Mouse (Mus musculus): ENCODE measurements around the gene Samd14.
"Not testable (repeated sequence)": the region's sequence is repeated elsewhere in the genome, so short reads cannot be mapped to it uniquely, and the experiment has no call there.

Gene Samd14

DNA sequence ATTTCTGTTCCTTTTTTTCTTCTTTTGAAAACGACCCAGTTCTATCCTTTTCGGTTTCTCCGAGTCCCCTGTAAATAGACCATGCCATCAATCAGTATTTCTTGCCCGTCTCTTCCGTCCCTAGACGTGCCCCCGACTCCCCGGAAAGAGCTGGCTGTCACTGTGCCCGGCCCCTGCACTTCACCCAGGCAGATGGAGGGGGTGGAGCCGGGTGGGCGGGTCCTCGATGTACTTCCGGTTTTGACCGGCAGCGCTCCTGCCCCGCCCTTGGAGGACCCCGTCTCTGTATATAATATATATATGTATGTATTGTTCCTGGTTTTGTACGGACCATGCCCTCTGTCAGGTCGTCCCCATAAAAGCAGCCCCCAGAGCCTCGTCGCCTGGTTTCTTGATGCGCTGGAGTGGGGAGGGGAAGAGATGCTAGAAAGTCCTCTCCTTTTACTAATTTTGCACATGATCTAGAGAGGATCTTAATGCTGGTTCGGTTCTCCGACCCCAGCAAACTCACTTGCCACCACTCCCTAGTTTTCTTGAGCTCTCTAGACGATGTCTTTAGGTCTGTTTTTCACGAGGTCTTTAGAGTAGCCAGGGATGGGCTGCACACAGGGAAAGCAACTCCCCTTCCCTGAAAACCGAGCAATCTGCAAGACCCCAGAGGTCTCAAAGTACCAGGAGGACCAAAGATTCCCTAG lies 3.0 kb upstream of the Samd14 start:
- ATAC-seq (ENCODE audit: low TSS enrichment): 0 out of 2 replicates have a peak, but pooled peaks have one; percentile 17

DNA sequence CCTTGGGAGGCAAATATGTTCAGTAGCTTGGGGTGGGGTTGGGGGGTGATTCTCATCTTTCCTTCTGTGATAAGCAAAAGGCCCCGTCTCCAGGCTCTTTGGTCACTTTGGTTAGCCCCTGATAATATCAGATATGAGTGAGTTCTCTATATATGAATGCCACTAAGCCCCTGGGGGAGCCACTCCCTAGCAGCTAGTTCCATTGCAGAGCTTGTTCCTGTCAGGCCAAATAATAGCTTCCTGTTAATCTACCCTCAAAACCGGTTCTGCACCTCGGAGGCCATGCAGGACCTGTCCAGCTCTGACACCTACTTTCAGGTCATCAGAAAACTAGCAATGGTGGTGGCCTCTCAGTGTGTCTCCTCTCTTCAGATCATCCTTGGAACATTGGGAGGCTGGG lies 2.3 kb upstream of the Samd14 start:
- ATAC-seq (ENCODE audit: low TSS enrichment): no peak

DNA sequence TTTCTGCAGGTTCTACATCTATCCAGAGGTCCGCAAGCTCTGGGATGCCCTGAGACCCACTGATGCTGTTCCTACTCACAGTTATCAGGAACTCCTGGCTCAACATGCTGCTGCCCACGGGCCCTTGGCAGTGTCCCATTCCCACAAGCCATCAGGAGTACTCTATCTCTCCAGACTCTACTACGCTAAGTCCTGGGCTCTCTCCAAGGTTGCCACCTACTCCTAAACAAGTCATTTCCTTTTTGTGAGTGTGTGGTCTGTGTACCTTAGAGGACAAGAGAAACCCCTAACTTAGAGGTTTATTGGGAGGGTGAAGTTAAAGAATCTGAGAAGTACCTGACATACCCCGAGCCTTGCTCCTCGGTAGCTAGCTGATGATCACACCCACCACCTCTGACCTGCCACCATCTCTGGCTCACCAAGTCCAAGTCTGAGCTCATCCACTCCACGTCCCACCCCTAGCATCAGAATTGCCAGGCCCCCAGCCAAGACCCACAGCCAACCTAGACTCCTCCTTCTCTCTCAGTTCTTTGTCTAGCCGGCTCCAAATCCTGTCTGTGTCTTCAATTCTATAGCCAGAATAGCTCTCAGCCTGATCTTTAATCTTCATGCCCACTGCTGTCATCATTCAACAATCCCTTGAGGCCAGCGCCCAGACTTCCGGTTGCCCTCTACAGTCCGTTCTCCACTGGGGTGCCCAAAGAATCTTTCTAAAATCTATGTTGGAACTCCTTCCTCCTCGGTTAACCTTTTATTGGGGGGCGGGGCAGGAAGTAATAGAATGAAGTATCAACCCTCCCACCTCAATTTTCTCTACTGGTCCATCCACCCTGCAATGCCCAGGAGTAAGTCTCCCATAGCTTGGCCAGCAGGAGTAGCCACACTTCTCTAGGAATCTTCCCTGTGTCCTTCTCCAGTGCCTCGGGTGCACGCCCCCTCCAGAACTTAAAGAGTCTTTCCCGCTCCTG lies 734 bp upstream of the Samd14 start:
- ATAC-seq (ENCODE audit: low TSS enrichment): no peak

DNA sequence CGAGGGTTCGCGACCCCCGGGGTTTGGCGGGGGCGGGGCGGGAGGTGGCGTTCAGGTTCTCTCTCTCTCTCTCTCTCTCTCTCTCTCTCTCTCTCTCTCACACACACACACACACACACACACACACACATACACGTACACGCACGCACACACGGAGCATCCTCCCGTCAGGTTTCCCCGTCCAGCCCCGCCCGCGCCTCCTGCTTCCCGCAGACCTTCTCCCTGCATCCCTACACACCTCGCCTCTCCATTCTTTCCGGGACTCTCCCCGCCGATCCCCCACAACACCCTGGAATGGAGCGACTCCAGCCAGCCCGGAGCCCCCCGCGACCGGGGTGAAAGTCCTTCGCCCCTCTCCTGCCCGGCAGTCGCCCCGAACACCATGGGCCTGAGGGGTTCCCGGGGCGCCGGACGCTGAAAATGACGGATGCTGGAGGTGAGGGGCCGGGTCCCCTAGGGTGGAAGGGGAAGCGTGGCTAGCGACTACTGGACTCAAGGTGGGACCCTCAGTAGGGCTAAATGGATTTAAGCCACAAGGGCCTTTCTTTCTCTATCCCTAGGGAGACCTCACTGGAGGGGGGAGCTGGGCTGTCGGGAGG lies 561 bp downstream of the Samd14 start:
- ATAC-seq (ENCODE audit: low TSS enrichment): 0 out of 2 replicates have a peak, but pooled peaks have one; percentile 24

DNA sequence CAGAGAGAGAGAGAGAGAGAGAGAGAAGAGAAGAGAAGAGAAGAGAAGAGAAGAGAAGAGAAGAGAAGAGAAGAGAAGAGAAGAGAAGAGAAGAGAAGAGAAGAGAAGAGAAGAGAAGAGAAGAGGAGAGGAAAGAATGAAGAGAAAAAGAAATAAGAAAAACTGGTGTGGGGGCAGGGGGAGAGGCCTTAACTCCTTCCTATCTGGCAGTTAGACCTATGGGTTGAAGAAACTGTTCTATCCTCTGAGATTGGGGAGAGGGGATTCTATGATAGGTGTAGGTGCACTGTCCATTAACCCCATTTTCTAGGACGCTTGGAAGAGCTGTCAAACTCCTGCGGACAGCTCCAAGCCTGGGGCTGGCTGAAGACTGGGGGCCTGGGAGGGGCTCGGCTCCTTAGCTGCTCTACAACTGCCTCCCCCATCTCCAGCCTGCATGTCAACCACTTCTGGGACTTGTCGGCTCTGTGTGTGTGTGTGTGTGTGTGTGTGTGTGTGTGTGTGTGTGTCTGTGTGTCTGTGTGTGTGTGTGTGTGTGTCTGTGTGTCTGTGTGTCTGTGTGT lies 1.2 kb downstream of the Samd14 start:
- ATAC-seq (ENCODE audit: low TSS enrichment): not testable (repeated sequence)

DNA sequence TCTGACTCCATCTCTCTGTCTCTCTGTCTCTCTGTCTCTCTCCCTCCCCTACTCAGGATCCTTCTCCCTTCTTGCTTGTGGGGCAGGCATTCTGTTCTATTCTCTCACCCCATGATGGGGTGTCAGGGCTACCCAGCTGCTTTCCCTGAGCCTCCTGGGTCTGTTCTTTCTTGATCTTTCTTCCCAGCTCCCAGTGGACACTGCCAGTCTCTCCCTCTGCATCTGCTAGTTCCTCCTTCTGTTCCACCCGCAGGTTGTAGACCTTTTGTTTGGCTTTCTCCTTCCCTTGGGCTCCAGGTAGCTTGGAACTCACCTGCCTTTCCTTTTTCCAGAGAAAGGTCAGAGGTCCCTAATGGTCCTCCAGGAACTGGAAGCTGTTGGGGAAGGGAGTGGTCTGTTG lies 1.7 kb downstream of the Samd14 start:
- no peak for ATAC-seq (ENCODE audit: low TSS enrichment)

DNA sequence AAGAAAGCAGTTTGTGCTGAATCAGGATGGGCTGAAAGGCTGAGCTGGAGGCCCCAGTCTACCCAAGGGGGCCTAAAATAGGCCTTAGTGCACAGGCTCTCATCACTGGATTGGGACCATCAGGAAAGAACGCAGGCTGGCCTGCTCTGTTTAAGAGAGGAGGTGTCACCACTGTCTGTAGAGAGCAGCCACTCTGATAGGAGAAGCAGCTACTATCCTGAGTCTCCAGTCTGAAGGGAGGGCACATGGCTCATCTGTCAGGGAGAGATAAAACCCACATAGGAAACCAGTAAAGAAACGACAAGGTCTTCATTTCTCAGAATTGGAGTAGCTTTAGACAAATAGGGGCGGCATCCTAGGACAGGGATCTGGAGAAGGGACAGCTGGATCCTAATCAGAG lies 2.4 kb downstream of the Samd14 start:
- ATAC-seq (ENCODE audit: low TSS enrichment): no peak

DNA sequence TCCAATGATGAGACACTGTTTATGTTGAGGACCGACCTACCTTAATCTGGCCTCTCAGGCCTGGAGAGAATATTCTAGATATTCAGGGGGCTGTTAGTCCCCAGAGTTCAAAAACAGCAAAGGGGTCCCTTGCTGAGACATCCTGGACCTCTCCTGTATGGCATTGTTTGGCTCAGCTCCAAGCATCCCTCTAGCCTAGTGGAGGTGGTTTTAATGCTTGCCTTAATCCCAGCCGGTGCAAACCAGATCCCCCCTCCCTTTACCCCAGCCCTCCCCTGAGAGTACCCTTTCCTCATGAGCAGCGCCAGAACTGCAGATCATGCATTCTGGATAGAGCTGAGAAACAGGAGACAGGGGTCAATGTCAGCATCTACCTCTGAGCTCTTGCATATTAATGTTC lies 2.8 kb downstream of the Samd14 start:
- ATAC-seq (ENCODE audit: low TSS enrichment): no peak

DNA sequence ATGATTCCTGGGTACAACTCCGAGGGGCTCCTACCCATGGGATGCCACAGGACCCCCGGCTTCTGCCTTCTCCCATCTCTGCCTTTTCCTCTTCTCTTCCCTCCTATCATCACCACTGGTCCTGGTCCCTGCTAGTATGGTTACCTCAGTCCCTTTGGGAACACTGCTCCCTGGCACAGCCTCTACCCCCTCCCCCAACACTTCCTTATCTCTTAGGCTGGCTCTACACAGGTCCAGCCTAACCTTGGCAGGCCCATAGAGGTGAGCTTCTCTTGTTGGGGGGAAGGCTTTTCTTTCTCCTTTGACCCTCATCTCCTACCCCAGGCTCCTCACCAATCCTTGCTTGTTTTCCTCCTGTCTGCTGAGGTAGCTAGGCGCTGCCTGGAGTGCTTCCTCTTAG lies 5.8 kb downstream of the Samd14 start:
- no peak for ATAC-seq (ENCODE audit: low TSS enrichment)

DNA sequence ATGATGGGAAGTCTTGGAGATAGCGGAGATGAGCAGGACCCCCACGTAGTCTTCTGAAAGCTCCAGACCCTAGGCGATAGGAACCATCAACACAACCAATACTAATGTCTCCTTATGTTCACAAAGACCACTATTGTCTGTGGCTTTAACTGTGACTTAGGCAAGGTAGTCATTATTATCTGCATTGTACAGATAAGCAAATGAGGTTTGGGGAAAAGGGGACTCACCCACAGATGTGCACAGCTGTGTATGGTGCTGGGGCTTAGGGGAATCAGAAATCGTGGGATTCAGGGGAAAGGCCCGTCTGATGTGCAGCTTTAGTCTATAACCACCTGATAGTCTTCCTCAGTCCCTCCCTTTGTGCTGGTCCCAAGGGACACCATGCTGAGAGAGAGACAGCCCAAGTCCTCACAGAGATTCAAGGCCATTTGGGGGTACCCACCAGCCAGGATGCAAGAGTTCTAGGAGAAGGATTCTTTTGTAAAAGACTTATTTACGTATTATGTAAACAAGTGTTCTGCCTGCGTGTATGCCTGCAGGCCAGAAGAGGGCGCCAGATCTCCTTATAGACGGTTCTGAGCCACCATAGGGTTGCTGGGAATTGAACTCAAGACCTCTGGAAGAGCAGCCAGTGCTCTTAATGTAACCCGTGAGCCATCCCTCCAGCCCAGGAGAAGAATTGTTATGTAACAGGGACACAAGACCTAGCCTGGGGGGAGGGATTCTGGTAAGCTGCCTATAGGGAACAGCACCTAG lies 12.7 kb downstream of the Samd14 start:
- ATAC-seq (ENCODE audit: low TSS enrichment): no peak

DNA sequence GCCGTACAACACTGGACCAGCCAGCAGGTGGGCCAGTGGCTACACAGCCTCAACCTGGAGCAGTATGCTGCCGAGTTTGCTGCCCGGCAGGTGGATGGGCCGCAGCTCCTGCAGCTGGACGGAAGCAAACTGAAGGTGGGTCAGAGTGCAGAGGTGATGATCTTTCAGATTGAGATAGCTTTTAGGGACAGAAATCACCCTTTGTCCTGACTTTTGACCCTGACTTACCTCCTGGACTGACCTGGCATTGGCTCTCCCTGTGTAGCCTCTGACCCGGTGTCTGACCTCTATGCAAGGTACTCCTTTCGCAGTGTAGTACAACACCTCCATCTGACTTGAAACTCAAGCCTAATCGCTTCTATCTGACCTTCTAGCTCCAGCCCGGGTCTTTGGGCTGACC lies 13.8 kb downstream of the Samd14 start:
- ATAC-seq (ENCODE audit: low TSS enrichment): no peak

DNA sequence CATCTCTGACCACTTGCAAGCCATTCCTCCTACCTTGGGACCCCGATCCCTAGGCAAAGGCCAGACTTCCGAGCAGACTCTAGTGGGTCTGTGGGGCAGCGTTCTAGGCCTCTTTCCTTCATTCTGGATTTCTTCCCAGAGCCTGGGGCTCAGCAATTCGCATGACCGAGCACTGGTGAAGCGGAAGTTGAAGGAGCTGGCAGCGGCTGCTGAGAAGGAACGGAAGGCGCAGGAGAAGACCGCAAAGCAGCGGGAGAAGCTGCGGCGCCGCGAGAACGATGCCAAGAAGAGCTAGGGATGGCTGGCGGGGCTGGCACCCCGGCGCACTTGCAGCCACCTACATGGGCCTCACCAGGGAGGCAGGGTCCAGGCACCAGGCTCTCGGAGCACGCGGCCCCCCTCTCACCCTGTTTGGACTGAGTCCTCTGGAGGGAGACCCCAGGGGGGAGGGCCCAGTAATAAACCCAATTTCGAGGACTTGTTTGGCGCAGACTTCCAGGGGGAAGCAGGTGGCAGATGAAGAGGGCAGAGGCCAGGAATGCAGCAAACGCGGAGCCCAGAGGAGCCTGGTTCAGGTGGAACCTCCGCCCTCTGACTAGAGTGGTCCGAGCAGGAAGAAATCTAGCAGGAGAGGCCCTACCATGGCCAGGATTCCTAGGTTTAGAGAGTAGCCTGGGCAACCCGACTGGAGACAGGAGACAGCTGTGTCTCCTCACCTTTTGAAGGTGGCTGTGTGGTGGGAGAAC lies 14.9 kb downstream of the Samd14 start:
- peak; percentile 36; the same call in 1 of the 2 replicates for ATAC-seq (ENCODE audit: low TSS enrichment)

DNA sequence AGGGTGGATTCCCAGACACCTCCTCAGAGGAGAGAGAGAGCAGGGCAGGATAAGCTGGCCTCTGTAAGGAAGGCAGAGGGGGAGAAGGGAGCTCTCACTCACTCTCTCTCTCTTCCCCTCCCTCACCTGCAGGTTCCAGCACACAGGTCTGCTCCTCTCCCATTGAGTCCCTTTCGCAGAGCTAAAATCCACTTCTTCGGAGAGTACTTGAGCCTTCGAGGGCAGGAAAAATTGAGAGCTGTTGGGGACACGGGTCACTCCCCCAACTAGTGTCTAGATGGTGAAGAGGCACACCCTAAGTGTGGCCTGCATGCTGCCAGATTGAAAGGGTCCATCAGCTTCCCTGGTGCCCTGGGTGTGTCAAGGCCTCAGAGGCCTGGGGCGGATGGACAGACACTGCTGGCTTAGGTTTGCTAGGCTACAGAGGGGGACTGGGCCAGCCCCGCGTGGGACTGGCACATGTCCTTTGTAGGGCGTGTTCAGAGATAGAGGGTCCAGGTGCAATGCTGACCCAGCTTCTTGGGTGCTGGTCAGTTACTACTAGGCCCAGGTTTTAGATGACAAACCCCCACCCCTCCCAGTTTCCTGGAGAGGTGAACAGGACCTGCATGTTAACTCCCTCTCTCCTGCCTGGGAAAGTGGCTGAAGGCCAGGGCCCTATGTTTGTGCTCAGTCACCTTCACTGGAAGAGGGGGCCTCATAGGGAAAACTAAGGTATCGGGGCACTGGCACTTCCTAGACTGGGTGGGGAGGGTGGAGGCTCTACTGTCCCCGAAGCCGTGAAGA lies 15.7 kb downstream of the Samd14 start:
- ATAC-seq (ENCODE audit: low TSS enrichment): no peak

DNA sequence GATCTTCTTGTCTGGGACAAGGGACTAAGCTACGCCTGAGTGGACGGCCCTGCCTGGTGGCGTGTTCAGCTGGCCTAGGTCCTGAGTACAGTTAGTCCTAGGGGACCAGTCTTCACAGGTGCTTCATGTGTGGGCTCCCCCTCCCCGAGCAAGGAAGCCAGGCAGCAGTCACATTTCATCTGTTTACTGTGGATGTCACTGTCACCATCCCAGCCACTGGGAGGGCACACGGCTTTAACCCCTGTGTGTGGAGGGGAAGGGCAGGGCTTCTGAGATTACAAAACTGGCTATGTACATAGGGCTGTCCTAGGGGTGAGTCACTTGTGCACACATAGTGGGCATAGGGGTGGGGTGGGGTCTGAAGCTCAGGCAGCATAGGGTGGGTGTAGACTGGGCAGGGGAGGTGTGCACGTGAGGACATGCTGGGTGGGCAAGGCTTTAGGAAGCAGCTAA lies 16.4 kb downstream of the Samd14 start:
- ATAC-seq (ENCODE audit: low TSS enrichment): no peak

DNA sequence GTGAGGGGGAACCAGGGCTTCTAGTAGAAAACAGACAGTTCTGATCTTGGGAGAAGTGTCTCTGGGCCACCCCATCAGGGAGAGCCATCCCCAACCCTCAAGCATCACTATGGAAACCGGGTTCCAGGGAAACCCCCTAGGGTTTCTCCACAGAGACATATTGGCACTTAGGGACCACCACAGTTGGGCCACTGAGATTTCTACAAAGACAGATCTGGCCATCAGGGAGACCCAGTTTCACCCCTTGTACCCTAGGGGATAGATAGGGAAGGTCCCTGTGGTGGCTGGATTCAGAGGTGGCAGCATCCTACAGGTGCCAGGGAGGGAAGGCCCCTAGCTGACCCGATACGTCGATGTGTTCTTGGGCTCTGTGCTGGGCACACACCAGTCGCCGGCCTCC lies 17.2 kb downstream of the Samd14 start:
- ATAC-seq (ENCODE audit: low TSS enrichment): no peak

DNA sequence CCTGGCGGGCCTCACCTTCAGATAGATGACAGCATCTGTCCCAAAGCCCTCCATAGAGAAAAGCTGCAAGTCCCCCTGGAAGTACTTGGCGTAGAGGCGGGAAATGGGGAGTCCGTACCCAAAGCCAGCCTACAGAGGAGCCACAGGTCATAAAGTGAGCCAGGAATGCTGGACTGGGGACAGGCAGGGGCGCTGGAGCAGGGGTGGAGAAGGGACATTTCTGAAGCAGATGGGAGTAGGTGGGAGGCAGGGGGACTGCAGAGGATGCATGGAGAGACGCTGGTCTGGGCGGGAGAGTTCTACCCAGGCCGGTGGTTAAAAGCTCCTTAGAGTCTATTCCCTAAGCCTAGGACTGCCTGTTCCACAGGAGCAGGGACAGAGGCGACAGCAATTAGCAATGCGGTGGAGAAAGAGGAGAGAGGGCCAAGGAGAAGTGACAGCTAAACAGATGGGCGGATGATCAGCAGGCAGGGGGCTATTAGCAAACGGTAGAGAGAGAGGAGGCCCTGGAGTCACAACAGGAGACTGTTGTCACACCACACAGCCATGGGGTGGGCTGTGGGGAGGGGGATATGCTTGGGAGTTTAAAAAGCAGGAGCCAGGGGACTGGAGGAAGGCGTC lies 18.3 kb downstream of the Samd14 start:
- no peak for ATAC-seq (ENCODE audit: low TSS enrichment)

DNA sequence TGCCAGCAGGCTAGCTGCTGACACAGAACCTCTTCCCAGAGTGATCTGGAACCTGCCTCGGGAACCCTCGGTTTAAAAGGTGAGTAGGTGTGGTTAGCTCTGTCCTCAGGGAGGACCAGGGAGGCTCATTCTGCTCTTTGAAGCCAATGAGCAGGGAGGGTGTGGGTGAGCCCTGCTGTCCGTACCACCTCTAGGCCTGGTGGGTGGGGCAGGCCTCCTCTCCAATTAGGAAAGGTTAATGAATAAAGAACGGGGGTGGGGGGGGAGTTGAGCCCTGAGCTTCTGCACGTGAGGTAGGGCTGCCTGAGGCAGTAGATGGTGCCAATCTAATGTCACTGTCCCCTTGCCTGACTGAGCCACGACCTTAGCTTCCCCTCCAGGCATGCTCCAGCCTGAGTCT lies 23.3 kb downstream of the Samd14 start:
- ATAC-seq (ENCODE audit: low TSS enrichment): no peak

DNA sequence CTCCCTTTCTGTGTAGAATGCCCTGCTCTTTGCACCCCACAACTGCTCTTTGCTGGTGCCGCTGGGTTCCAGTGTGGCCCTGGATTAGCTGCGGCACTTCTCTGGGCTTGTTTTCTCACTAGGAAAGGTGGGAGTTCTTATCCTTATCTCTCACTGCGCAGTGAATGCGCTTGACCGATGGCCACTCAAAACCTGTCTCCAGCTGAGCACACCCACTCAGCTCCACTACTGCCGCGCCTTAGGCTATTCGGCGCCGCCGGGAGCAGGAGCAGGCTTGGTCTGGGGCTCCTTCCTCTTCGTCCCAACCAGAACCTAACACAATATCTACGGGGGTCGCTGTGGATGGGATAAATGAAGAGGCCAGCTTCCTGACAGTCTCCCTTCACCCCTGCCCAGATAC lies 23.9 kb downstream of the Samd14 start:
- ATAC-seq (ENCODE audit: low TSS enrichment): no peak

DNA sequence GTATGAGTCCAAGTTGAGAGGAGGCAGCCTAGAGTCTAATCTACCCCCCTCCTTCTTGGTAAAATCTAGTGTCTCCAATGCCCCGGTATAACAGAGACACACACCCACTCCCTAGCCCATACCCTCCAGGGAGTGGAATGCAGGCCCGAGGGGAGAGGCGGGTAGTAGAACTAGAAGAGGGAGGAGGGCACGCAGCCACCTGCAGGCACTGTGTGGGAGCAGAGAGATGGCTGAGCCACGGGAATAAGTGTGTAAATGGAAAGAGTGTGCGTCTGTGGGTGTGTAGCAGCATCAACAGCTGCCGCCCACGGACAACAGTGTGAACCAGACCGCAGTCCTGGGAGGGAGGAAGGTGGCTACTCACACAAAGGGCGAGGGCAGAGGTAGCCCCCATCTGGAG lies 25.2 kb downstream of the Samd14 start:
- ATAC-seq (ENCODE audit: low TSS enrichment): peak; percentile 68

All from frontal cortex, adult (tissue).